21 mouse cellular contexts compared by ENCODE assay signal in the genomic region with DNA sequence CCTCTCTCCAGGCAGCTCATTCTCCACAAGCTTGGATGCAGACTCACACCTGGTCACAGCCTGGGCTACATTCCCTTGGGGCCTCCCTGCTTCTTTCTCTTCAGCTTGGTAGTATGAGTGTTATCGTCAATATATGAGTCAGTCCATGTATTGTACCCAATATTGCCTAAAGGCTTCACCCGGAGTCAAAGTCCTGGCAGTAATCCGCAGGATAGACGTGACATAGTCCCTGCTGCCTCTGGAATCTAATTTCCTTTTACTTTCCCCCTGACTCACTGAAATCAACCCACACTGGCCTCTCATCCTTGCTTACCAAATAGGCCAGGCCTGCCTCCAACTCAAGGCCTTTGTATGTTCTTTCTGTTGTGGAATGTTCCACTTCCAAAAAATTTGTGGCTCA.
"Had no signal": no experiment of that assay in that cellular context is flagged by ENCODE, and none has a peak within 500 bp of the region (broad histone marks: within the 10 kb centered on the region; RNA-seq: fewer than 3 reads in every experiment).

No protein-coding gene starts in this region.

- H3K4me2 ChIP-seq: kidney, embryonic 15.5 days; limb, embryonic 13.5 days; liver, embryonic 12.5 days; liver, embryonic 15.5 days; lung, embryonic 15.5 days; midbrain, embryonic 15.5 days; neural tube, embryonic 13.5 days had no signal

- H3K27ac ChIP-seq: kidney, embryonic 15.5 days; limb, embryonic 10.5 days; limb, embryonic 13.5 days; liver, embryonic 12.5 days; liver, embryonic 15.5 days; lung, embryonic 15.5 days; midbrain, embryonic 10.5 days; midbrain, embryonic 15.5 days; neural tube, embryonic 13.5 days had no signal

- H3K9ac ChIP-seq: kidney, embryonic 15.5 days; limb, embryonic 13.5 days; liver, embryonic 12.5 days; liver, embryonic 15.5 days; lung, embryonic 15.5 days; midbrain, embryonic 15.5 days; neural tube, embryonic 13.5 days had no signal

- ATAC-seq: liver, embryonic 12.5 days; midbrain, embryonic 15.5 days had no signal

- H3K9me3 ChIP-seq: kidney, embryonic 15.5 days; limb, embryonic 10.5 days; limb, embryonic 13.5 days; liver, embryonic 12.5 days; liver, embryonic 15.5 days; lung, embryonic 15.5 days; megakaryocyte, embryonic 14.5 days; midbrain, embryonic 10.5 days; midbrain, embryonic 15.5 days; neural tube, embryonic 13.5 days had no signal

- H3K4me1 ChIP-seq: kidney, embryonic 15.5 days; limb, embryonic 10.5 days; limb, embryonic 13.5 days; liver, embryonic 12.5 days; liver, embryonic 15.5 days; lung, embryonic 15.5 days; megakaryocyte, embryonic 14.5 days; midbrain, embryonic 10.5 days; midbrain, embryonic 15.5 days; neural tube, embryonic 13.5 days had no signal

- DNase-seq: kidney, adult 8-10 months; kidney, postnatal 10 days; kidney, postnatal 36 days; liver; lung, adult 18-20 months; lung, postnatal 10 days; lung, postnatal 36 days; right cerebral cortex, adult 18-20 months; right cerebral cortex, postnatal 14 days; thymus, adult 18-20 months; thymus, postnatal 4 days had no signal

- H3K36me3 ChIP-seq: kidney, embryonic 15.5 days; limb, embryonic 10.5 days; limb, embryonic 13.5 days; liver, embryonic 12.5 days; liver, embryonic 15.5 days; lung, embryonic 15.5 days; midbrain, embryonic 10.5 days; midbrain, embryonic 15.5 days; neural tube, embryonic 13.5 days had no signal

- H3K4me3 ChIP-seq: kidney, embryonic 15.5 days; limb, embryonic 10.5 days; limb, embryonic 13.5 days; liver, embryonic 12.5 days; liver, embryonic 15.5 days; lung, embryonic 15.5 days; megakaryocyte, embryonic 14.5 days; midbrain, embryonic 10.5 days; midbrain, embryonic 15.5 days; neural tube, embryonic 13.5 days had no signal

- H3K27me3 ChIP-seq: kidney, embryonic 15.5 days; limb, embryonic 13.5 days; liver, embryonic 12.5 days; liver, embryonic 15.5 days; lung, embryonic 15.5 days; megakaryocyte, embryonic 14.5 days; midbrain, embryonic 15.5 days; neural tube, embryonic 13.5 days had no signal
